Mouse (Mus musculus) heart, postnatal 0 days (tissue): ENCODE measurements around the gene D430041D05Rik. TPM values are rescaled to one million over a fixed set of nuclear protein-coding genes. Genes with fewer than 3 reads are reported as not detected.

Experiments used
- ATAC-seq: fragments of 200-750 bp; cut with Nextera tagmentation; 2 replicates; pipeline ENCODE4 v1.8.0; 2017; ENCODE audit warnings: low read depth, moderate number of reproducible peaks, moderate library complexity; ENCODE audit not compliant: insufficient read depth
- DNase-seq: peaks from one replicate; pipeline ENCODE4 v3.0.0-alpha.2; 2016; ENCODE audit warnings: low spot score
- H3K27ac ChIP-seq: fragments of 300-500 bp; sonication (generic); 2 replicates; pipeline ENCODE4 v1.5.1; 2014; ENCODE audit warnings: low read depth, mild to moderate bottlenecking
- H3K27me3 ChIP-seq: fragments of 300-500 bp; sonication (generic); 2 replicates; pipeline ENCODE4 v1.6.1; 2014; ENCODE audit warnings: low read length, mixed read lengths; ENCODE audit not compliant: control insufficient read depth, insufficient read depth
- H3K36me3 ChIP-seq: fragments of 300-500 bp; sonication (generic); replicated peaks from 2 replicates; pipeline ENCODE4 v1.6.1; 2014; ENCODE audit warnings: low read length, mixed read lengths; ENCODE audit not compliant: control insufficient read depth, insufficient read depth
- H3K4me1 ChIP-seq: fragments of 300-500 bp; sonication (generic); 2 replicates; pipeline ENCODE4 v1.6.1; 2014; ENCODE audit warnings: antibody characterized with exemption; ENCODE audit not compliant: control insufficient read depth, insufficient read depth
- H3K4me2 ChIP-seq: fragments of 300-500 bp; sonication (generic); 2 replicates; pipeline ENCODE4 v1.6.1; 2014; ENCODE audit warnings: low read depth, mild to moderate bottlenecking, low read length, moderate library complexity
- H3K4me3 ChIP-seq: fragments of 300-500 bp; sonication (generic); 2 replicates; pipeline ENCODE4 v1.5.1; 2014; ENCODE audit warnings: low read depth, low read length
- H3K9ac ChIP-seq: fragments of 300-500 bp; sonication (generic); replicated peaks from 2 replicates; pipeline ENCODE4 v1.6.1; 2014; ENCODE audit warnings: low read depth, low read length, mixed read lengths
- H3K9me3 ChIP-seq: fragments of 300-500 bp; sonication (generic); replicated peaks from 2 replicates; pipeline ENCODE4 v1.6.1; 2016; ENCODE audit warnings: low read length; ENCODE audit not compliant: control insufficient read depth
- CTCF ChIP-seq: IDR thresholded peaks from 2 replicates; pipeline ENCODE4 v1.5.1; 2016; ENCODE audit warnings: antibody characterized with exemption, control low read depth, low read depth
- EP300 ChIP-seq: IDR thresholded peaks from 2 replicates; pipeline ENCODE4 v1.6.1; 2016; ENCODE audit warnings: antibody characterized with exemption, low read depth
- WGBS: fragments of 180-500 bp; shearing (Covaris S2); extraction: QIAGEN DNeasy Blood & Tissue Kit; methylation state at CpG from one replicate; pipeline ENCODE4 v1.1.7; 2014; 5-methylcytosine and 5-hydroxymethylcytosine counted together
- polyA plus RNA-seq: library from polyadenylated mRNA; unstranded; fragments of >200 nt; fragmentation: Nextera tagmentation; extraction: Ambion mirVana; gene quantifications from 2 replicates; pipeline ENCODE4 v1.2.1, GENCODE M21; 2015
- total RNA-seq: library from RNA; depleted of rRNA; stranded (reverse); fragments of >200 nt; gene quantifications from 2 replicates; pipeline ENCODE4 v1.2.3, GENCODE M21; 2014; ENCODE audit warnings: low replicate concordance

The D430041D05Rik gene
- total and polyA plus RNA-seq, 2 experiments from 2014 or later, result 0.03 TPM; not detected in 1

GRCm38 (mm10) chr2:104431067-104431466 lies 20.3 kb upstream of the D430041D05Rik start:
- no peak for TF ChIP-seq CTCF
- TF ChIP-seq EP300, result no peak
- DNase-seq, result no peak
- 83% methylated on average over 6 of the region's 6 CpGs for WGBS
- no peak overlapping the region for H3K9ac ChIP-seq
- no peak for ATAC-seq
- 0 out of 2 replicates have a peak, but pooled peaks cover 2% of the 10 kb centered on the region for H3K4me1 ChIP-seq
- no peak overlapping the region for H3K4me2 ChIP-seq
- H3K27ac ChIP-seq, result no peak overlapping the region
- peaks cover 80% of the 10 kb centered on the region for H3K36me3 ChIP-seq
- no peak overlapping the region for H3K4me3 ChIP-seq
- H3K9me3 ChIP-seq, result no peaks in the 10 kb centered on the region
- no peaks in the 10 kb centered on the region for H3K27me3 ChIP-seq

- Histone ChIP-seq H3K27me3 (no peaks in the 10 kb centered on the region), H3K4me2 (no peak overlapping the region), H3K9me3 (no peaks in the 10 kb centered on the region), H3K9ac (no peak overlapping the region), H3K27ac (no peak overlapping the region), H3K36me3 (peaks cover 78% of the 10 kb centered on the region), H3K4me1 (0 out of 2 replicates have a peak, but pooled peaks cover 4% of the 10 kb centered on the region), H3K4me3 (no peak overlapping the region)
- 62% methylated on average over 5 of the region's 5 CpGs for WGBS
- no peak for DNase-seq
- ATAC-seq, result no peak
- TF ChIP-seq EP300 (no peak), CTCF (no peak)
Measured at GRCm38 (mm10) chr2:104430566-104430965, 19.8 kb upstream of the D430041D05Rik start.

- no peak overlapping the region for H3K4me2 ChIP-seq
- ATAC-seq (peak; percentile 47; the same call in 1 of the 2 replicates), DNase-seq (no peak)
- H3K27me3 ChIP-seq, result no peaks in the 10 kb centered on the region
- TF ChIP-seq CTCF (no peak), EP300 (no peak)
- H3K9ac ChIP-seq, result no peak overlapping the region
- H3K4me1 ChIP-seq, result 0 out of 2 replicates have a peak, but pooled peaks cover 4% of the 10 kb centered on the region
- no peak overlapping the region for H3K27ac ChIP-seq
- 53% methylated on average over 3 of the region's 3 CpGs for WGBS
- H3K4me3 ChIP-seq, result no peak overlapping the region
- H3K9me3 ChIP-seq, result no peaks in the 10 kb centered on the region
- H3K36me3 ChIP-seq, result peaks cover 50% of the 10 kb centered on the region
Measured at GRCm38 (mm10) chr2:104426112-104426511, 15.3 kb upstream of the D430041D05Rik start.

GRCm38 (mm10) chr2:104422230-104422629 lies 11.4 kb upstream of the D430041D05Rik start:
- peak; percentile 26 for ATAC-seq
- H3K9me3 ChIP-seq, result no peaks in the 10 kb centered on the region
- no peak overlapping the region for H3K4me2 ChIP-seq
- peak; percentile 77 for DNase-seq
- H3K27me3 ChIP-seq, result no peaks in the 10 kb centered on the region
- 0 out of 2 replicates have a peak, but pooled peaks cover 4% of the 10 kb centered on the region for H3K4me1 ChIP-seq
- H3K4me3 ChIP-seq, result no peak overlapping the region
- H3K36me3 ChIP-seq, result peaks cover 16% of the 10 kb centered on the region
- 3% methylated on average over 1 of the region's 1 CpGs for WGBS
- TF ChIP-seq EP300, result no peak
- TF ChIP-seq CTCF, result peak; percentile 74
- no peak overlapping the region for H3K27ac ChIP-seq
- H3K9ac ChIP-seq, result no peak overlapping the region

GRCm38 (mm10) chr2:104420805-104421204 lies 10.0 kb upstream of the D430041D05Rik start:
- Histone ChIP-seq H3K4me1 (no peaks in the 10 kb centered on the region), H3K9me3 (no peaks in the 10 kb centered on the region), H3K27me3 (no peaks in the 10 kb centered on the region), H3K4me3 (no peak overlapping the region), H3K4me2 (no peak overlapping the region), H3K9ac (no peak overlapping the region), H3K27ac (no peak overlapping the region), H3K36me3 (peaks cover 15% of the 10 kb centered on the region)
- TF ChIP-seq EP300 (no peak), CTCF (no peak)
- 53% methylated on average over 4 of the region's 4 CpGs for WGBS
- DNase-seq (no peak), ATAC-seq (no peak)

- DNase-seq (no peak), ATAC-seq (no peak)
- Histone ChIP-seq H3K4me2 (no peak overlapping the region), H3K4me3 (no peak overlapping the region), H3K9me3 (no peaks in the 10 kb centered on the region), H3K4me1 (no peaks in the 10 kb centered on the region), H3K9ac (no peak overlapping the region), H3K27me3 (no peaks in the 10 kb centered on the region), H3K27ac (no peak overlapping the region), H3K36me3 (peaks cover 6% of the 10 kb centered on the region)
- TF ChIP-seq CTCF (no peak), EP300 (no peak)
- WGBS, result 56% methylated on average over 1 of the region's 1 CpGs
Measured at GRCm38 (mm10) chr2:104419999-104420398, 9.2 kb upstream of the D430041D05Rik start.
